Mouse (Mus musculus): ENCODE measurements around the gene Med20. TPM values are rescaled to one million over a fixed set of nuclear protein-coding genes. Genes with fewer than 3 reads are reported as not detected.

Med20 gene
- polyA plus RNA-seq (2012; rRNA removed) = 19.4 and 20.9 TPM in 2 replicates

GRCm38 (mm10) chr17:47610849-47611660, at the start of gene Med20, which contains the start of the genes Bysl and Gm20517:
Med20 (plus strand) TSS chr17:47611582.
Bysl (minus strand) TSS chr17:47611492.
Gm20517 (plus strand) TSS chr17:47611589.

GRCm38 (mm10) chr17:47630678-47631065, 19.3 kb downstream of the Med20 start, which contains the start of gene Usp49:
Usp49 (plus strand) TSS chr17:47630690.

Other genes starting within 250 kb of the Med20 start
- 18.9 and 19.2 TPM in 2 replicates for gene Mrps10, start 242.7 kb upstream of the Med20 start, polyA plus RNA-seq (2012; rRNA removed)
- 0.38 and 0.48 TPM in 2 replicates for gene Guca1b, start 226.2 kb upstream of the Med20 start, polyA plus RNA-seq (2012; rRNA removed)
- gene Guca1a, start 211.0 kb upstream of the Med20 start, polyA plus RNA-seq (2012; rRNA removed) = 1.3 and 1.7 TPM in 2 replicates
- 2.0 and 2.2 TPM in 2 replicates for gene AI661453, start 175.0 kb upstream of the Med20 start, polyA plus RNA-seq (2012; rRNA removed)
- 3.6 and 3.7 TPM in 2 replicates for gene 1700001C19Rik, start 174.2 kb upstream of the Med20 start, polyA plus RNA-seq (2012; rRNA removed)
- 13.0 and 14.1 TPM in 2 replicates for gene Taf8, start 109.3 kb upstream of the Med20 start, polyA plus RNA-seq (2012; rRNA removed)
- 130 and 132 TPM in 2 replicates for gene Ccnd3, start 106.5 kb upstream of the Med20 start, polyA plus RNA-seq (2012; rRNA removed)
- 6.1 and 6.2 TPM in 2 replicates for gene Bysl, start 90 bp upstream of the Med20 start, polyA plus RNA-seq (2012; rRNA removed)
- gene Gm20517, start within 50 bp of the Med20 start, polyA plus RNA-seq (2012; rRNA removed) = 0.40 and 0.60 TPM in 2 replicates
- gene Usp49, start 19.1 kb downstream of the Med20 start, polyA plus RNA-seq (2012; rRNA removed) = 3.5 and 3.8 TPM in 2 replicates
- 51.4 and 52.0 TPM in 2 replicates for gene Tomm6, start 76.8 kb downstream of the Med20 start, polyA plus RNA-seq (2012; rRNA removed)
- 2.8 and 2.9 TPM in 2 replicates for gene Frs3, start 77.4 kb downstream of the Med20 start, polyA plus RNA-seq (2012; rRNA removed)
- gene Gm21981, start 82.9 kb downstream of the Med20 start, polyA plus RNA-seq (2012; rRNA removed) = 0.29 and 0.32 TPM in 2 replicates
- 0.06 and 0.16 TPM in 2 replicates for gene Prickle4, start 83.2 kb downstream of the Med20 start, polyA plus RNA-seq (2012; rRNA removed)
- gene Pgc, start 115.3 kb downstream of the Med20 start, polyA plus RNA-seq (2012; rRNA removed) = 0.02 TPM in 2 replicates
- gene Tfeb, start 125.4 kb downstream of the Med20 start, polyA plus RNA-seq (2012; rRNA removed) = 3.9 and 4.7 TPM in 2 replicates
- gene Mdfi, start 223.1 kb downstream of the Med20 start, polyA plus RNA-seq (2012; rRNA removed) = 10.9 and 14.0 TPM in 2 replicates